Mouse (Mus musculus): ENCODE results near the gene Agbl4. TPM values are rescaled to one million over a fixed set of nuclear protein-coding genes. Genes with fewer than 3 reads are reported as not detected.

Gene Agbl4
- total RNA-seq, 2 experiments from 2014 or later = 14.0 to 17.2 TPM

DNA sequence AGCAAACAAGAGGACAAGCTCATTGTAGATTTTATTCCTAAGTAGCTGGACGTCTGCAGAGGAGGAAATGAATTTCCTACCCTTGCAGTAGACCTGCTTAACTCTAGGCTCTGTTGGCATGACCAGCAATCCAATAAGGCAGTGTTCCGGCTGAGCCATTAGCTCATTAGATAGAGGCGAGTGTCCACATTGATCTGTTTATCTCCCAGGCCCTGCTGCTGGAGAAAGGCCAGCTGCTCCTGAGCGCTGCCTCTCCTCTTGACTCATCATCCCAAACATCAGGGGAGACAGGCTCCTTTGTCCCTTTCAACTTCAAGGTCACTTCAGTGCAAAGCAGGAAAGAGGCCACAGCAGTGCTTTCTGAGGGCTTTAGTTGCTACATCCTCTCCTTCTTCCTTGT lies 858.0 kb downstream of the Agbl4 start:
- DNase-seq (ENCODE audit: low spot score in 2 of 2) = no peak

DNA sequence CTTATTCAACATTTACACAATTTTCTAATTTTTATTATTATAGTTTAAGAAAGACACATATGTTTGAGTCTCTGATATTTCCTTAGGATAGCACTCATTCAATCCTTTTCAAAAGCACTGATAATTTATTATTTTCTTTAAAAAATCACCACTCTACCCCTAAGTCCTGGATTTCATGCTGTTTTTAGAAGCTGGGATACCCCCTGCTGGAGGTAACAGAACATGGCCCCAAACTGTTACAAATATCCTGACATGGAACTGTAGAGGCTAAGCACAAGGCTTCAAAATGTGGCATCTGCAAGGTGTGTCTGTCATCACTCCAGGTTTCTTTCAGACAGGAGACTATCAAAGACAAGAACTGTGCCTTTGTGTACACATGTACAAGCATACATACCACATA lies 859.5 kb downstream of the Agbl4 start:
- peak in 1 of 2 experiments; percentile 18 for DNase-seq (ENCODE audit: low spot score in 2 of 2)

DNA sequence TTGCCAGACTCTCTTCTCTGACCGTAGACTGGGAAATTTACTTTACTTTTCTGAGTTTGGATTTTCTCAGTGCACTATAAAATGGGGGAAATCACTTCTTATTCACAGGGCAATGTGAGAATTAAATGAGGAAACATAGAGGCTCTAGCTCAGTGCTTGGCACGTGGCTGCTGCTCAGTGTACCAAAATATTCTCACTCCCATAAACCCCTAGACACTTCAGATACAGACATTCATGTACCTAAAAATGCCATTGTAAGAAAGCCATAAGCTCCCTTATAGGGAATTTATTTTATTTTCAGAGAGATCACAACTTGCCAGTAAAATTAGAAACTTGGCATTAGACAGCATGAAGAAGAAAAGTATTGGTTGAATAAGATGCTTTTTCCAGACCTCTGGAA lies 883.5 kb downstream of the Agbl4 start:
- DNase-seq (ENCODE audit: low spot score in 2 of 2) = no peak

DNA sequence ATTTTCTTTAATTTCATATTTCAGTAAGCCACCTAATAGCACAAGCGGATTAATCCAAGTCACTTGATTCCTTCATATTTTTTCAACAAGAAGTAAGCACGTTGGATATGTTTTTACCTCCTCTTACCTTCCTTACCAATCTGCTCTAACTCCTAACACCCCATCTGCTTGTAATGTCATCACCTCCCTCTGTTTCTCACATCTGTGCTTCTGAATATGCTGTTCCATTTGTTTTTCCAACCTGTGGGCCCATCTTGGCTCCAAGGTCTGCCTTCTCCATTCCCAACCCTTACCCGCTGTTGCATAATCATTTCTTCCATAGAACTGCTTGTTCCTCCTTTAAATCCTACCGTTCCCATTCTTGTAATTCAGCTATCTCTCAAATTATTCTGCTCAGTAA lies 884.4 kb downstream of the Agbl4 start:
- no peak for DNase-seq (ENCODE audit: low spot score in 2 of 2)

DNA sequence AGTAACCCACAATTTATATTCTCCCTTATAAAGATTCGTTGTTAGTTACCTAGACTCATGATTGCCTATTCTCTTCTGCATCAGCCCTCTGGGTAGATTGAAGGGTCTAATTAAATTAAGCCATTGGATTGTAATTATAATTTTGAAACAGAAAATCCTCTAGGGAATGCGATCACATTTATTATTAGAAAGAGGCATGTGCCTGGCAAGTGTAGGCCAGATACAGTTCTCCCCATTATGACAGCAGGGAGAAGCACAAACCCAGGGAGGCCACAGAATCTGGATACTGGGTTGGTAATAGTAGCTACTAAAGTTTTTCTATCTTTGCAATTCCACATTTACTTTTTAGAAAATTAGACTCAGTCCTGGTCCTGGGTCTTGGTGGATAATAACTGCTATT lies 887.2 kb downstream of the Agbl4 start:
- no peak for DNase-seq (ENCODE audit: low spot score in 2 of 2)

DNA sequence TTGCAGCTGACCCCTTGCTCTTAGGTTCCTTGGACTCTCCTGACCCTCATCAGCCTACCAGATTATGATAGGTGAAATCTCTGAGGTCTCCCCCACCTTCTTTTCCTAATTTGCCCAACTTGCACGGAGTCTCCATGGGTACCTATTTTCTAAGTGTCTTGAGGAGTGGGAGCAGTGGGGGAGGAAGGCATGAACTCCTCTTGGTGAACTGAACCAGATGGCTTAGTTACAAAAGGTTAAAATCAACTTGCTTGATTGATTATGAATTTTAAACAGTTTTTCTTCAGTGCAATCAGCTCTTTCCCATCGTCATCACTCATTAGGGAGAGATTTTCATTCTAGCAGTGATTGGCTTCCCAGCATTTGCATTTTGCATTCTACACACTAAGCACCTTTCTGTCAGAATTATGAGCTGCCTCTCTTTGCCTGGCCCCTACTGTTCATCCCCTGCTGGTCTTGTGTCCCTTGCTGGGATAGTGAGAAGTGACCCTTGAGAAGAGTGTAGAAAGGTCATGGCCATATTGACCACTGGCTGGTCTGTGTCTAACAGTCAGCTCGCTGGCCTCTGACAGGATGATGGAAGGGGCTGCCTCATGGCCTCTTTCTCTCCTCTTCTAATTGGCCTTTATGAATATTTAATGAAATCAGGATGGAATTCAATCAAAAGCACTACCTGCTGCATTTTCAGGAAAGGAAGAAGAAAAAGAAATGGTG lies 897.2 kb downstream of the Agbl4 start:
- DNase-seq (ENCODE audit: low spot score in 2 of 2) = no peak

DNA sequence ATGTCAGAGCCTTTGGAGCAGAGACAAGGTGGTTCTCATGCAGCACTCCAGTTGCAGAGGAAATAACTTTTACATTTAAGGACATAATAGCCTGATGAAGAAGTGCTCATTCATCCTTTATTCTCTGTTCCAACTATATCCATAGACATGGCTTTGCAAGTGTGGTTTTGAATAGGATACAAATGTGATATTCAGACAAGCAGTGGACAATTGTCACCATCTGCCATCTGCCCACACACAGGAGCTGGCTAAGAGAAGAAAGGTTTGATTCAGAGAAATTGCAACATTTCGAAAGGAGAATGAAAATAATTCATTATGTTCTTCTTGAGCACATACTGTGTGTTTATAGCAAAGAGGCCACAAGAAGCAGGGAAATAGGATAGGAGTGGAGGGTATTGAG lies 909.1 kb downstream of the Agbl4 start:
- DNase-seq (ENCODE audit: low spot score in 2 of 2) = peak; percentile 42 to 57

DNA sequence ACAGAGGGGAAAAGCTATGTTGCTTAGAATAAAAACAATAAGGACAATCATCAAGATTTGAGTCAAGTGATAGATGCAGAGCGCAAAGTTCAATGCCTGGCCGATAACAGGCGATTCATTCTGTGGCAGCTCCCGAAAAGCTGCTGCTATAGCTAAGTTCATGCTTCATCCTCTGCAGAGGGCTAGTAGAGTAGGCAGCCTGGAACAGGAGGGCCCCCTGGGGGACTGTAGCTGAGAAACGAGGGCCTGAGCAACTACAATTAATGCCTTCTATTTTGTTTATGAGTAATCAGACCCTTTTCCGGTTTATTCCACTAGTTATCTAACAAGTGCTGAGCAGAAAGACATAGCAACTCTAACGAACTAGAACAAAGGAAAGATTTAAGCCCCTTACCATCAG lies 909.7 kb downstream of the Agbl4 start:
- no peak for DNase-seq (ENCODE audit: low spot score in 2 of 2)

DNA sequence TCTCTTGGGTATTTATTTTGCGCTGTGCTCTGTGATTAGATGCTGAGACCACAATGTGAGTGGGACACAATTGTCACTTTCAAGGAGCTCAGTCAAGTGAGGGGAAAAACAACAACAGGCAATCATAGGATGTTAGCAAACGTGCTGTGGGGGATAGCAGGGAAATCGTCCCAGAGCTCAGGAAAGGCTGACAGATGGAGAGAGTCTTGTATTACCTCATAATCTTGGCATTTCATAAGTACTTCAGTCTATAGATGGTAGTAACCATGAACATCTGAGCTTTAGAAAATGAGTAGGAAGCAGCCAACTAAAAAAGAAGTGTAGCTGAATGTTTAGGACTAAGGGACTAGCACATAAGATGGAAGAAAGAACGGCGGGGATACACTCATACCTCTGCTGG lies 910.2 kb downstream of the Agbl4 start:
- peak in 1 of 2 experiments; percentile 23 for DNase-seq (ENCODE audit: low spot score in 2 of 2)

DNA sequence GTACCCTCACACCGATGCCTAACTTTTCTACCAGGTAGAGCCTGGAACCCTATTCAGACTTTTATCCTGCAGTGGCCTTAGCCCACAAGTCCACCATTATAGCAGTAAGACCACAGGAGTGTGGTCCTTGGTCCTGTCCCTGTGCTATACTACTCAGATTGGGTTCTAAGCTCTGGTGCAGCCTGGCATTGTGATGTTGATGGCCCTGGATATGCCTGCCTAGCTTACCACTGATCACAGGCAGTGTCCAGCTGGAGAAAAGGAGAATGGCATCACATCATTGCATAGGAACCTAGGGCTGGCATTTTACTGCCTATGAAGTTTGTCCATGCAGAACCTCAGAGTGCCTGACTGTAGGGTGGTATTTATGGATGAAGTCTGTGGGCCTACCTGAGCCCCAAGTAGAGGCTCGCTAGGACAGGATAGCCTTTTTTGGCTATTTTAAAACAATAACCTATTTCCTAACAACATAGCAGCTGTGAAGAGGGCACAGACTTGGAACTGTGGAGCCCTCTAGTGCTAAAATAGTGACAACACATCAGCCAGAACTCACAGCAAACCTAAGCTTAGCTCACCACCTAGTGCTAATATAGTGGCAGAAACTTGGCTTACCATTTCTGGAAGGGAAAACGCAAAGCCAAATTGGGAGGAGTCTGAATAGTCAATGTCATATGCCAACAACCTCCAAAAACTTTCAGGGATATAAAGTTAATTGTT lies 911.3 kb downstream of the Agbl4 start:
- no peak for DNase-seq (ENCODE audit: low spot score in 2 of 2)

DNA sequence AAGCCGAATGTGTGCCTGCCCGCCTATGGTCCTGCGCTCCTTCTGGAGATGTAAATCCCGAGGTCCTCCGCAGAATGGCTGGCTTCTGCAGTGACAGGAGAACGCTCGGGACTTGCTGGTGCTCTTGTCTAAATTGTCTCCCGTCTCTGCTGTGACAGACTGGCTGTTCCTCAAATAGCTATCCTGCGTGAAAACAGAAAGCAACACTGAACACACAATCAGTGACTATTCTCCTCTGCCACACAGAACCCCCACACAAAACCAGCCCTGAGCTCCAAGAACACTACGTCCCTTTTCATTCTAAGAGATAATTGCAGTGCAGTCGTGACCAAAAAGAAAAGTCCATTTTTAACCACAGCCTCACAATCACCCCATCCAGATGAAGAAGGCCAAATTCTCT lies 929.6 kb downstream of the Agbl4 start:
- peak; percentile 50 to 77 for DNase-seq (ENCODE audit: low spot score in 2 of 2)

DNA sequence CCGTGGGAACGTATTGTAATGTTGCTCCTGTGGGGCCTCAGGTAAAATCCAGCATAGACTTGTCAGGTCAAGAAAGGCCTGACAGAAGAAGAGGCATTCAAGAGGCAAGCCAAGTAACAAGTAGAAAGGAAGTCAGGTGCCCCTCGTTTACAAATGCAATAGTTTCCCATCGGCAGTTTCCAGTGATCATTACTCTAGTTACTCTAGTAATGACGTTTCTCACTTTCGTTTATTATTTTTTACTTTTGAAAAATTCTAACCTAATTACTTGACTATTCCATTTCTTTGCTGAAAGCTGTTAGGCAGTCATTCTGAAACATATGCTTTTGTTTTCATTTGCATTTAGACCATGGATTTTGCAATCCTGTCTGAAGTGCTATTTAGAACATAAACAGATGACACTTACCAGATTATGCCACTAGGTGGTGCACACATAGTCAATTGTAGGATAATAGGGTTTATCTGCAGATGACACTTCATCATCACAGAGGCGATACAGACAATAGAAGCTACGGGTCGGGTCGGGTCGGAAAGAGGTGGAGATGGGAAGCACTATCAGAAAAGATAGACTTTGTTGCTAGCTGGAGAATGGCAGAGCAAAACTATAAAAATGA lies 930.4 kb downstream of the Agbl4 start:
- peak in 1 of 2 experiments; percentile 88 for DNase-seq (ENCODE audit: low spot score in 2 of 2)

DNA sequence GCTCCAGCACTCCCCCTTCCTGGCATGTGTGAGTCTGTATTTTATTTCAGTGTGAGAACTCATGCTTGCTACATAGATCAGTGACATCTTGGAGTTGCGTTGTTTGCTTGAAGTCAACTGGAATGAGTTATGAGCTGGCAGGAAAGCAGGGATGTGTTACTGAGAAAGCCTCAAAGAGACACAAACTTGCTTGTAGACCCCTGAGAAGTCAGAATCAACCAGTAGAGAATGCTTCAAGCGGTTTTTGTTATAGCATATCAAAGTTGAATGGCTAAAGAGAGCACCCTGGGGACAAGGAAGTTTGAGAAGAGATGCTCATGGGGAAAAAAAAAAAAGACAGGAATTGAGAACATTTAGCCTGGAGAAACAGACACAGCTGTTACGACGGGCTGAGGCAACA lies 932.0 kb downstream of the Agbl4 start:
- no peak for DNase-seq (ENCODE audit: low spot score in 2 of 2)

DNA sequence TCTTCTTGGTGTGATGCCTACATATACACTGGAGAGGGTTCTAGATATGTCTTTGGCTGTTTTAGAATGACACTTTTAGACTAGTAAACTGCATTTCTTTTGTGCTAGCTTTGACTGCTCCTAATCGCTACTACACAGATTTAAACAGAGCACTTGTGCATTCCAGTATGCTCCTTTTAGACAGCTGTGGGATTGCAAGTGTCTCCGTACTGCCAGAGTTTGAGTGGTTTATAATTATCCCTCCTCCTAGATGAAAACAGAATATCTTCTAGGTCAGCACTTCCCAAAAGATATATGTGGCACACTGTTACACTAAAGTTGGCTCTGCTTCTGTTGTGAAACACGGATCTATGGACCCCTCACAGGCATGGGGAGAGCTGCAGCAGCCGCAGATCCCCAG lies 935.4 kb downstream of the Agbl4 start:
- DNase-seq (ENCODE audit: low spot score in 2 of 2) = no peak

DNA sequence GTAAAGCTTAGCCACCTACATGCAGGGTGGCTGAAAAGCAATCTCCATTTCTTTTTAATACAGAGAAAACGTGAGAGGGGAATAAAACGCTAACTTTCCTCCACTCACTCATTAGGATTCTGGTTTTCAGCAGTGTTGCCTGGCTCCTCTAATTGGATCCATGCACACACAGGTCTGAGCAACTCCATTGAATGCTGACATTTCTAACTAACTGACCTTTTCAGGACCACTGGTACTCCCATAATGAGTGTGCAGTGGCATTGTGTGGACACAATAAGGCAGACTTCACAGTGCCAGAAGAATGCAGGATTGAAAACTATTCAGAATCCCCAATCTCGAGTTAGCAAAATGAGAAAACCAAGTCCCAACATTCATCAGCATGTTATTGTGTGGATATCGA lies 952.5 kb downstream of the Agbl4 start:
- no peak for DNase-seq (ENCODE audit: low spot score in 2 of 2)

DNA sequence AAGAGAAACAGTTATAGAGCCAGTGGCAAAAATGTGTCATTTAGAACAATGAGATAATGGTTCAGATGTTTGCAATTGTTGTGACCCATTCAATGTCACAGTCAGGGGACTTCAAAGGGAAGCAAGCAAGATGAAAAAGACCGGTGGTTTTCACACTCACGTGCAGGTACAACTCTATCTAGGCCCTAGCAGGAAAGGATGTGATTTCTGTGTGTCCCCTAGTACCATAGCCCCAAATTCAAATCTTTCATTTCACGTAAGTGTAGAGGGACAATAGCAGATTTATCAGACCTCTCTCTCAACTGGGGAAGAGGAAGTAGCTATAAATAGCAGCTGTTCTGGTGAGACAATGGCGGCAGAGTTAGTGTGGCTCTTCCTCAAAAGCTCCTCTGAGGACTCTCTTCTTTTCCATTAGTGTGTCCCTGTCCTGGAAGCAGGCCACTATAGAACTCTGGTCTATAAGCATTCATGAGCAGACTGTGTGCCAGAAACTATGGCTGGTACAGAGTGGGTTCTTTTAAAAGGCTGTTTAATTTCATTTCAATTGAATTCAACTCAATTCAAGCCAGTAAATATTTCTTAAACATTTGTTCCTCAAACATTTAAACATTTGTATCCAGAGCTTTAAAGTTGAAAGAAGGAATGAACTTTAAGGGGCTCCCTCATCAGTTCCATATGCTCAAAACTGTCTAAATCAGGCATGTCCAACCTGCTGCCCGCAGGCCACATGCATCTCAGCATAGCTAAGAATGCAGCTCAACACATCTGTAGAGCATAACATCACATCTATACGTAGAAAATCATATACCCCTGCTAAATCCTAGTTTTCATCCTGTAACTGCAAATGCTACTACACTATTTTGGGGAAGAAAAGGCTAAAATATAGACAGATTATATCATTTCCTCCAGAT lies 953.4 kb downstream of the Agbl4 start:
- no peak for DNase-seq (ENCODE audit: low spot score in 2 of 2)

DNA sequence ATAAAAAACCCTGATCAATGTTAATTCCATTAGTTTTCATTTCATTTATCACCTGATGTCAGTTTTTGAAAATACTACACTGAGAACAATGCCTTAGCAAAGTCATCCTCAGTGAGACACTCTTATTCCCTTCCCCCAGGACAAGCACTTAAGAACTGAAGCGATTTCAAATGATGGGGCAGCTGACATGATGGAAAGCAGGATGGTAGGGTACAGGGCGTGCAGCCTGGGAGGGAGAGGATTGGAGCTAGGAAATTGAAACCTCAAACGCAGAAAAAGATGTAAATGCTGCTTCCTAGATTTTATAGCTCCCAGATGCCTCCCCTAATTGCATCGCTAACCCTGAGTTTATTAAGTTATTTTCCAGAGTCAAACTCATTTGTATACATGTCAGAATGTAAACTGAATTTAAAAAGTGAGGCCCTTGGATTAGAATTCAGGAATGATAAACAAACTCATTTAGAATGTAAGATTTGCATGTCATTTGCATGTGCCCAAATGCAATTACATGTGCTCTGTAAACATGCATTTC lies 959.2 kb downstream of the Agbl4 start:
- no peak for DNase-seq (ENCODE audit: low spot score in 2 of 2)

DNA sequence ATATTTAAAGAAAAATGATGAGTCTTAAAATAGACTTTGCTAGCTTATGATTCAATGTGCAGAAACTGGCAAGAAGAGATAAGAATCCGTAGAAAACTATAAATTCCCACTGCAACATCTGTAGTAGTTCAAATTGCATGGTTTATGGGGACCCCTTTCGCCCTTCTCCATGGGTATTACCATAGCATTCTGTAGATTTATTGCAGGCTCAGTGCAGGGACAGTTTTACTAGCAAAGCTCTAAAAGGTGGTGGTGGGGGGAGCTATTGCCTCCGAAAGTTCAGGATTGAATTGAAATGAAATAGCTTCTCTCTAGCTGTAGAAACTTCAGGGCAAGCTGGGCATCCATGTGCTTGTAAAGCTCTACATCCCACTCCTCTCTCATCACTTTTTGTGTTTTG lies 959.7 kb downstream of the Agbl4 start:
- no peak for DNase-seq (ENCODE audit: low spot score in 2 of 2)

DNA sequence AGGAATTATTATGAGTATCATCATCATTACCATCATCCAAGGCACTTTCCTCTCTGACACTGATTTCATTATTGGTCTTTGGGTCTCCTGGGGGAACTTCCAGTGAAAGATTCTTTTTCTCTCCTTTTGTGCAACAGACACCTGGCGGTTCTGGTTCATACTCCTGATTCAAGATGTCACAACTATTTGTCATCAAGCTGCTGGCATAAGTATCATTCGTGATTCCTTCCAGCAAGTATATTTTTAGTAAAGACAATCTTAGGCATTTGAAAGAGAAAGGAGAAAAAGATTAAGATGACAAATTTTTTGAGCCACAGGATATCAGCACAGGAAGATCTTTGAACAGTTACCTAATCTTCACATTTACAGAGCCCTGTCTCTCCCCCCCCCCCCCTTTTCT lies 966.7 kb downstream of the Agbl4 start:
- DNase-seq (ENCODE audit: low spot score in 2 of 2) = peak in 1 of 2 experiments; percentile 5

DNA sequence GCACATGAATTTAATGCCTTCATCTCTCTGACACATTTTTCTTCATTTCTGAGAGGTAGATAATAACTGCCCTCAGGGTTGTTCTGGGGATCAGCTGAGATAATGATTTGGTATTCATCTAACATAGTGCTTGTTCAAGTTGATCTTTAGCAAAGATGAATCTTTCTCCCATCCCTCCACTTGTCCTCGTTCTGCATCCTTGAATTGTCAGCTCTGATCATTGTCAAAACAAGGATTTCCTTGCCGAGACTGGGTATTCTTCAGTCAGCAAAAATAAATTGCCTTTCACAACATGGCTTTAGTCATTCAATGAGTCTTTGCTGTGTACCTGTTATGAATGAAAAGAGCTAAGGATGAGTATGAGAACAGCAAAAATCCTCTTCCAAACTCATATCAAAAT lies 970.3 kb downstream of the Agbl4 start:
- DNase-seq (ENCODE audit: low spot score in 2 of 2) = no peak

DNA sequence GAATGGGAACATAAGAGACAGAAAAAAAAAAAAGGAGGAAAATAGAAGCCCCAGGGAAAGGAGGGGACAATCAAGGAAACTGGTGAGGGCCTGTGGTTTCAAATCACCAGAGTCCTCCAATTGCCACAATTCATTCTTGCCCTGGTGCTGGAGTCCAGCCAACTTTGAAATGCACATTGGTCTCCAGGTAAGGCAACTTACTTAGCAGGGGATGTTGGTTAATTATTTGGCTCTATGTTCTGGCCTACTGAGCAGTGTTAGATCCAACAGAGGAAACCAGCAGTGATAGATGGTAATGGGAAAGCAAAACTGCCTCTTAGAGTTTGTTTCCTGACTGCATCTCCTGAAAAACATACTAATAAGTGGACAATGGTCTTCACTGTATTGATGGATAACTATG lies 979.7 kb downstream of the Agbl4 start:
- no peak for DNase-seq (ENCODE audit: low spot score in 2 of 2)

Measured in layer of hippocampus, adult 18-20 months (tissue).